Mouse (Mus musculus): Measurements from ENCODE around the gene Npr2. TPM values are rescaled to one million over a fixed set of nuclear protein-coding genes. Genes with fewer than 3 reads are reported as not detected.

The Npr2 gene
- polyA plus RNA-seq (2015; fragmentation: Nextera tagmentation; extraction: Ambion mirVana): 0.49 and 0.91 TPM in 2 replicates

GRCm38 (mm10) chr4:43631046-43631955 lies at the start of gene Npr2:
Gene Npr2, plus strand, starts transcription at chr4:43631935.
- no peaks in the 10 kb centered on the region for H3K9me3 ChIP-seq (replicated peaks; ENCODE audit: control insufficient read depth, low read length)
- no peak within 1 kb of the TSS for H3K27ac ChIP-seq (ENCODE audit: low read length)
- peak; percentile 47 for ATAC-seq (ENCODE audit: low read depth)
- peaks cover 30% of the 10 kb centered on the region for H3K27me3 ChIP-seq (ENCODE audit: control insufficient read depth, insufficient read depth, low read depth, low read length)
- peak within 1 kb of the TSS; percentile 58 for H3K4me3 ChIP-seq (ENCODE audit: low read depth, low read length)
- H3K36me3 ChIP-seq (ENCODE audit: control insufficient read depth, insufficient read depth): no peaks in the 10 kb centered on the region
- peaks cover 8% of the 10 kb centered on the region for H3K4me1 ChIP-seq (ENCODE audit: control insufficient read depth, low read depth, low read length)
- WGBS (ENCODE audit: insufficient replicate concordance): 3% methylated on average over 49 of the region's 70 CpGs
- H3K4me2 ChIP-seq (ENCODE audit: low read depth, low read length): peak within 1 kb of the TSS; percentile 72
- peak within 1 kb of the TSS; percentile 42 for H3K9ac ChIP-seq (ENCODE audit: low read depth, low read length)

GRCm38 (mm10) chr4:43582241-43582640 lies 49.5 kb upstream of the Npr2 start:
- WGBS (ENCODE audit: insufficient replicate concordance): 66% methylated on average over 5 of the region's 5 CpGs
- H3K4me1 ChIP-seq (ENCODE audit: control insufficient read depth, low read depth, low read length): peaks cover 19% of the 10 kb centered on the region
- H3K4me2 ChIP-seq (ENCODE audit: low read depth, low read length): no peak overlapping the region
- H3K27ac ChIP-seq (ENCODE audit: low read length): 0 out of 2 replicates have a peak overlapping the region, but pooled peaks have one; percentile 4
- ATAC-seq (ENCODE audit: low read depth): no peak
- H3K9ac ChIP-seq (ENCODE audit: low read depth, low read length): no peak overlapping the region
- H3K36me3 ChIP-seq (ENCODE audit: control insufficient read depth, insufficient read depth): peaks cover 33% of the 10 kb centered on the region
- no peak overlapping the region for H3K4me3 ChIP-seq (ENCODE audit: low read depth, low read length)
- H3K27me3 ChIP-seq (ENCODE audit: control insufficient read depth, insufficient read depth, low read depth, low read length): no peaks in the 10 kb centered on the region
- no peaks in the 10 kb centered on the region for H3K9me3 ChIP-seq (replicated peaks; ENCODE audit: control insufficient read depth, low read length)

- no peak for ATAC-seq (ENCODE audit: low read depth)
- WGBS (ENCODE audit: insufficient replicate concordance): 73% methylated on average over 7 of the region's 7 CpGs
- H3K4me1 ChIP-seq (ENCODE audit: control insufficient read depth, low read depth, low read length): peaks cover 23% of the 10 kb centered on the region
- H3K4me2 ChIP-seq (ENCODE audit: low read depth, low read length): no peak overlapping the region
- H3K36me3 ChIP-seq (ENCODE audit: control insufficient read depth, insufficient read depth): peaks cover 33% of the 10 kb centered on the region
- no peaks in the 10 kb centered on the region for H3K9me3 ChIP-seq (replicated peaks; ENCODE audit: control insufficient read depth, low read length)
- no peaks in the 10 kb centered on the region for H3K27me3 ChIP-seq (ENCODE audit: control insufficient read depth, insufficient read depth, low read depth, low read length)
- H3K27ac ChIP-seq (ENCODE audit: low read length): no peak overlapping the region
- H3K4me3 ChIP-seq (ENCODE audit: low read depth, low read length): no peak overlapping the region
- no peak overlapping the region for H3K9ac ChIP-seq (ENCODE audit: low read depth, low read length)
Measured at GRCm38 (mm10) chr4:43583421-43583820, 48.3 kb upstream of the Npr2 start.

- Histone ChIP-seq H3K27me3 (ENCODE audit: control insufficient read depth, insufficient read depth, low read depth, low read length) (no peaks in the 10 kb centered on the region), H3K9me3 (replicated peaks; ENCODE audit: control insufficient read depth, low read length) (no peaks in the 10 kb centered on the region), H3K4me3 (ENCODE audit: low read depth, low read length) (no peak within 1 kb of the TSS), H3K9ac (ENCODE audit: low read depth, low read length) (no peak within 1 kb of the TSS), H3K4me1 (ENCODE audit: control insufficient read depth, low read depth, low read length) (peaks cover 17% of the 10 kb centered on the region), H3K27ac (ENCODE audit: low read length) (no peak within 1 kb of the TSS), H3K36me3 (ENCODE audit: control insufficient read depth, insufficient read depth) (peaks cover 33% of the 10 kb centered on the region), H3K4me2 (ENCODE audit: low read depth, low read length) (no peak within 1 kb of the TSS)
- 77% methylated on average over 12 of the region's 12 CpGs for WGBS (ENCODE audit: insufficient replicate concordance)
- no peak for ATAC-seq (ENCODE audit: low read depth)
Measured at GRCm38 (mm10) chr4:43584444-43585416, 47.0 kb upstream of the Npr2 start, which contains the start of gene Msmp. Gene Msmp, minus strand, starts transcription at chr4:43584494.

DNA sequence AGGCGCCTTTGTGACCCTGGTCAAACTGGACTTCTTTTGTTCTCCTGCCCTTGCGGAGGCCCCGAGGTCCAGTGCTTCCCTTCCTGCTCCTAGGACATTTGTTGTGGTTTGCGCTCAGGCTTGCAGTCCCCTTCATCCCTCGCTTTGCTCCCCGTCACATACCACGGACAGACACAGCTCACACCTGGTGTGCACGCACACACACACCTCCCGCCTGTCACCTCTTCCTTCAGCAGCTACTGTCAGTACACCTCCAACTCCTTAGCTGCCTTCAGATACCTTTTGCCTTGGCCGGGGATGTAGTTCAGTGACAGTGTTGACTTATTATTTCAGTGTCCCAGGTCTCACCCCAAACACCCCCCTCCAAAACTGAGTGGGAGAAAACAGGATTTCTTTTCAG lies 46.1 kb upstream of the Npr2 start:
- Histone ChIP-seq H3K27ac (ENCODE audit: low read length) (no peak overlapping the region), H3K27me3 (ENCODE audit: control insufficient read depth, insufficient read depth, low read depth, low read length) (no peaks in the 10 kb centered on the region), H3K4me3 (ENCODE audit: low read depth, low read length) (no peak overlapping the region), H3K9ac (ENCODE audit: low read depth, low read length) (no peak overlapping the region), H3K9me3 (replicated peaks; ENCODE audit: control insufficient read depth, low read length) (no peaks in the 10 kb centered on the region), H3K4me2 (ENCODE audit: low read depth, low read length) (no peak overlapping the region), H3K4me1 (ENCODE audit: control insufficient read depth, low read depth, low read length) (peaks cover 11% of the 10 kb centered on the region), H3K36me3 (ENCODE audit: control insufficient read depth, insufficient read depth) (peaks cover 32% of the 10 kb centered on the region)
- ATAC-seq (ENCODE audit: low read depth): no peak
- WGBS (ENCODE audit: insufficient replicate concordance): 66% methylated on average over 10 of the region's 10 CpGs

DNA sequence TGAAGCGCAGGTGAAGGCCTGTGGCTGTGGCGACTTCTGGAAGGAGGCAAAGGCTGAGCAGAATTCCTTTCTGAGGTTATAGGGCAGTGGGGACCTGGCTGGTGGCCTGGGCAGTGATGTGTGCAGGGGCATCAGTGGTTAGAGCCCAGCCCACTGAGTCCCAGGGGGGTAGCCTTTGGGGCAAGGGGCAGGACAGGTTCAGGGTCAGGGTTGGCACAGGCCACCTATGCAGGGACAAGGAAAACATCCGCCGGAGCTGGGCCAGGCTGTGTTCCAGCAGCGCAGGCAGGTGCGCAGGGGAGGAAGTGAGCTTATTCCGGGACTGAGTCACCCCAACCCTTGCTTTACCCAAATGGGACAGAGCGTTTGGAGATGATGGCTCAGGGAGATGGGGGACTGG lies 45.3 kb upstream of the Npr2 start:
- Histone ChIP-seq H3K9me3 (replicated peaks; ENCODE audit: control insufficient read depth, low read length) (no peaks in the 10 kb centered on the region), H3K36me3 (ENCODE audit: control insufficient read depth, insufficient read depth) (peaks cover 24% of the 10 kb centered on the region), H3K4me3 (ENCODE audit: low read depth, low read length) (no peak overlapping the region), H3K27ac (ENCODE audit: low read length) (no peak overlapping the region), H3K27me3 (ENCODE audit: control insufficient read depth, insufficient read depth, low read depth, low read length) (no peaks in the 10 kb centered on the region), H3K9ac (ENCODE audit: low read depth, low read length) (no peak overlapping the region), H3K4me1 (ENCODE audit: control insufficient read depth, low read depth, low read length) (peaks cover 11% of the 10 kb centered on the region), H3K4me2 (ENCODE audit: low read depth, low read length) (no peak overlapping the region)
- no peak for ATAC-seq (ENCODE audit: low read depth)
- WGBS (ENCODE audit: insufficient replicate concordance): 74% methylated on average over 8 of the region's 8 CpGs

GRCm38 (mm10) chr4:43587681-43588080 lies 44.1 kb upstream of the Npr2 start:
- WGBS (ENCODE audit: insufficient replicate concordance): 18% methylated on average over 7 of the region's 7 CpGs
- Histone ChIP-seq H3K4me3 (ENCODE audit: low read depth, low read length) (no peak overlapping the region), H3K27ac (ENCODE audit: low read length) (no peak overlapping the region), H3K27me3 (ENCODE audit: control insufficient read depth, insufficient read depth, low read depth, low read length) (no peaks in the 10 kb centered on the region), H3K9me3 (replicated peaks; ENCODE audit: control insufficient read depth, low read length) (no peaks in the 10 kb centered on the region), H3K36me3 (ENCODE audit: control insufficient read depth, insufficient read depth) (peaks cover 13% of the 10 kb centered on the region), H3K4me1 (ENCODE audit: control insufficient read depth, low read depth, low read length) (peaks cover 11% of the 10 kb centered on the region), H3K9ac (ENCODE audit: low read depth, low read length) (no peak overlapping the region), H3K4me2 (ENCODE audit: low read depth, low read length) (peak overlapping the region; percentile 21; the same call in 1 of the 2 replicates)
- peak; percentile 43; the same call in 1 of the 2 replicates for ATAC-seq (ENCODE audit: low read depth)

- H3K9ac ChIP-seq (ENCODE audit: low read depth, low read length): no peak overlapping the region
Measured at GRCm38 (mm10) chr4:43591543-43591942, 40.2 kb upstream of the Npr2 start.

More at GRCm38 (mm10) chr4:43591543-43591942, 40.2 kb upstream of the Npr2 start:
- H3K36me3 ChIP-seq (ENCODE audit: control insufficient read depth, insufficient read depth): no peaks in the 10 kb centered on the region
- no peak overlapping the region for H3K4me2 ChIP-seq (ENCODE audit: low read depth, low read length)
- ATAC-seq (ENCODE audit: low read depth): no peak
- H3K4me1 ChIP-seq (ENCODE audit: control insufficient read depth, low read depth, low read length): peaks cover 11% of the 10 kb centered on the region
- no peak overlapping the region for H3K27ac ChIP-seq (ENCODE audit: low read length)
- no peak overlapping the region for H3K4me3 ChIP-seq (ENCODE audit: low read depth, low read length)
- no peaks in the 10 kb centered on the region for H3K27me3 ChIP-seq (ENCODE audit: control insufficient read depth, insufficient read depth, low read depth, low read length)
- no peaks in the 10 kb centered on the region for H3K9me3 ChIP-seq (replicated peaks; ENCODE audit: control insufficient read depth, low read length)
- 29% methylated on average over 5 of the region's 5 CpGs for WGBS (ENCODE audit: insufficient replicate concordance)
